ENCODE assay signal across 26 mouse cellular contexts in genomic region chr17:47533691-47534090, GRCm38 (mm10). TPM values are rescaled to one million over a fixed set of nuclear protein-coding genes. Genes with fewer than 3 reads are reported as not detected.
DNase-seq lines count a peak whose midpoint lies in the region; ATAC-seq lines count a peak whose summit lies in the region.
"Had no signal": no experiment of that assay in that cellular context is flagged by ENCODE, and none has a peak within 500 bp of the region (broad histone marks: within the 10 kb centered on the region; RNA-seq: fewer than 3 reads in every experiment).

No protein-coding gene starts in this region.

- no peak overlapping the region for H3K4me2 ChIP-seq in liver, embryonic 16.5 days (ENCODE audit: low read depth, low read length)
- no peak overlapping the region for H3K4me2 ChIP-seq in intestine, embryonic 16.5 days (ENCODE audit: low read depth, low read length)
- no peak overlapping the region for H3K4me2 ChIP-seq in midbrain, embryonic 14.5 days (ENCODE audit: low read length)
- H3K4me2 ChIP-seq in forebrain, embryonic 13.5 days, result no peak overlapping the region
- H3K4me2 ChIP-seq: embryonic facial prominence, embryonic 12.5 days; forebrain, embryonic 15.5 days; hindbrain, embryonic 14.5 days; limb, embryonic 13.5 days; midbrain, embryonic 15.5 days had no signal

- peaks cover 65% of the 10 kb centered on the region for H3K4me1 ChIP-seq in liver, embryonic 16.5 days (ENCODE audit: control insufficient read depth, low read depth, low read length)
- H3K4me1 ChIP-seq in intestine, embryonic 16.5 days (ENCODE audit: control insufficient read depth, insufficient read depth, low read length), result peaks cover 3% of the 10 kb centered on the region; the same call in 1 of the 2 replicates
- no peaks in the 10 kb centered on the region for H3K4me1 ChIP-seq in midbrain, embryonic 14.5 days (ENCODE audit: control insufficient read depth, insufficient read depth, low read length)
- H3K4me1 ChIP-seq in forebrain, embryonic 13.5 days, result 0 out of 2 replicates have a peak, but pooled peaks cover 4% of the 10 kb centered on the region
- H3K4me1 ChIP-seq: embryonic facial prominence, embryonic 12.5 days; forebrain, embryonic 15.5 days had no signal

- H3K27ac ChIP-seq in liver, embryonic 16.5 days (ENCODE audit: low read length), result peak overlapping the region; percentile 90
- H3K27ac ChIP-seq in intestine, embryonic 16.5 days (ENCODE audit: low read length), result no peak overlapping the region
- no peak overlapping the region for H3K27ac ChIP-seq in midbrain, embryonic 14.5 days (replicated peaks; ENCODE audit: low read depth, low read length)
- no peak overlapping the region for H3K27ac ChIP-seq in forebrain, embryonic 13.5 days
- H3K27ac ChIP-seq: embryonic facial prominence, embryonic 12.5 days; forebrain, embryonic 15.5 days; hindbrain, embryonic 14.5 days; layer of hippocampus, adult 2 months; limb, embryonic 13.5 days; macrophage; midbrain, embryonic 15.5 days; stomach, postnatal 0 days had no signal

- no peak overlapping the region for H3K9ac ChIP-seq in liver, embryonic 16.5 days (ENCODE audit: low read depth, low read length)
- no peak overlapping the region for H3K9ac ChIP-seq in intestine, embryonic 16.5 days (ENCODE audit: low read depth, low read length)
- H3K9ac ChIP-seq in midbrain, embryonic 14.5 days (replicated peaks; ENCODE audit: low read length), result no peak overlapping the region
- no peak overlapping the region for H3K9ac ChIP-seq in forebrain, embryonic 13.5 days
- H3K9ac ChIP-seq: embryonic facial prominence, embryonic 12.5 days; forebrain, embryonic 15.5 days; hindbrain, embryonic 14.5 days; limb, embryonic 13.5 days; midbrain, embryonic 15.5 days had no signal

- H3K4me3 ChIP-seq in liver, embryonic 16.5 days (ENCODE audit: low read depth, low read length), result no peak overlapping the region
- no peak overlapping the region for H3K4me3 ChIP-seq in intestine, embryonic 16.5 days (ENCODE audit: low read length)
- no peak overlapping the region for H3K4me3 ChIP-seq in midbrain, embryonic 14.5 days (replicated peaks; ENCODE audit: low read depth, low read length)
- H3K4me3 ChIP-seq in forebrain, embryonic 13.5 days, result no peak overlapping the region
- H3K4me3 ChIP-seq: embryonic facial prominence, embryonic 12.5 days; forebrain, embryonic 15.5 days; layer of hippocampus, adult 2 months; limb, embryonic 13.5 days; midbrain, embryonic 15.5 days had no signal

- H3K27me3 ChIP-seq in liver, embryonic 16.5 days (ENCODE audit: control insufficient read depth, insufficient read depth, low read depth, low read length), result no peaks in the 10 kb centered on the region
- no peaks in the 10 kb centered on the region for H3K27me3 ChIP-seq in intestine, embryonic 16.5 days (replicated peaks; ENCODE audit: control insufficient read depth, insufficient read depth, low read length)
- no peaks in the 10 kb centered on the region for H3K27me3 ChIP-seq in midbrain, embryonic 14.5 days (ENCODE audit: control insufficient read depth, insufficient read depth, low read length)
- no peaks in the 10 kb centered on the region for H3K27me3 ChIP-seq in forebrain, embryonic 13.5 days
- H3K27me3 ChIP-seq: embryonic facial prominence, embryonic 12.5 days; forebrain, embryonic 15.5 days; limb, embryonic 13.5 days; midbrain, embryonic 15.5 days had no signal

- no peaks in the 10 kb centered on the region for H3K36me3 ChIP-seq in liver, embryonic 16.5 days (ENCODE audit: control insufficient read depth, insufficient read depth)
- H3K36me3 ChIP-seq in intestine, embryonic 16.5 days (ENCODE audit: control insufficient read depth, insufficient read depth, low read length), result no peaks in the 10 kb centered on the region
- H3K36me3 ChIP-seq in midbrain, embryonic 14.5 days (ENCODE audit: control insufficient read depth, insufficient read depth, low read length), result no peaks in the 10 kb centered on the region
- H3K36me3 ChIP-seq in forebrain, embryonic 13.5 days (ENCODE audit: poor library complexity, severe bottlenecking), result no peaks in the 10 kb centered on the region
- H3K36me3 ChIP-seq: embryonic facial prominence, embryonic 12.5 days; forebrain, embryonic 15.5 days; limb, embryonic 13.5 days; midbrain, embryonic 15.5 days had no signal

- peak; percentile 85 for DNase-seq in thymus, postnatal 0 days (ENCODE audit: low spot score)
- no peak for DNase-seq in thymus, postnatal 10 days (ENCODE audit: low spot score in 2 of 2)
- DNase-seq in midbrain, embryonic 14.5 days, result no peak
- DNase-seq: adrenal gland, postnatal 10 days; cerebellum, adult 8-10 months; embryo, embryonic 11 days; gastrocnemius, postnatal 10 days; heart, postnatal 36 days; kidney, adult 2 months; kidney, postnatal 36 days; lung, adult 2 months; lung, postnatal 10 days; spleen, adult 18-20 months had no signal

- ATAC-seq in inflammation-experienced regulatory T-cells, adult 6 months, result peak; percentile 17
- no peak for ATAC-seq in liver, embryonic 16.5 days (ENCODE audit: low read depth)
- ATAC-seq in intestine, embryonic 16.5 days, result no peak
- ATAC-seq in midbrain, embryonic 14.5 days (ENCODE audit: low FRiP score, low TSS enrichment), result no peak
- ATAC-seq in forebrain, embryonic 13.5 days, result no peak
- ATAC-seq: forebrain, embryonic 15.5 days; midbrain, embryonic 15.5 days had no signal

- 94% methylated on average over 13 of the region's 13 CpGs for WGBS in liver, embryonic 16.5 days (ENCODE audit: insufficient replicate concordance)
- 95% methylated on average over 13 of the region's 13 CpGs for WGBS in intestine, embryonic 16.5 days
- 97% methylated on average over 13 of the region's 13 CpGs for WGBS in midbrain, embryonic 14.5 days
- WGBS in forebrain, embryonic 13.5 days, result 96% methylated on average over 13 of the region's 13 CpGs

- no peaks in the 10 kb centered on the region for H3K9me3 ChIP-seq in liver, embryonic 16.5 days (replicated peaks; ENCODE audit: control insufficient read depth, low read length)
- H3K9me3 ChIP-seq in intestine, embryonic 16.5 days (ENCODE audit: control insufficient read depth, low read length), result no peaks in the 10 kb centered on the region
- H3K9me3 ChIP-seq in midbrain, embryonic 14.5 days (ENCODE audit: control insufficient read depth, low read length), result no peaks in the 10 kb centered on the region
- no peaks in the 10 kb centered on the region for H3K9me3 ChIP-seq in forebrain, embryonic 13.5 days (replicated peaks)
- H3K9me3 ChIP-seq: embryonic facial prominence, embryonic 12.5 days; forebrain, embryonic 15.5 days; G1E; limb, embryonic 13.5 days; midbrain, embryonic 15.5 days had no signal

RNA-seq across cellular contexts. Expression of gene Ccnd3, which starts 28.8 kb away (rescaled TPM):
- polyA plus RNA-seq in thymus, postnatal 0 days (2015; fragmentation: Nextera tagmentation; extraction: Ambion mirVana), result 1,113 and 1,146 TPM in 2 replicates
- 100 to 1,000 TPM; 124 to 141 (median 130) TPM for polyA plus RNA-seq in inflammation-experienced regulatory T-cells, adult 6 months (2017; shearing (Covaris generic))
- polyA plus RNA-seq in liver, embryonic 16.5 days (2015; fragmentation: Nextera tagmentation; extraction: Ambion mirVana), result 300 and 331 TPM in 2 replicates
- polyA plus RNA-seq in intestine, embryonic 16.5 days (2015; fragmentation: Nextera tagmentation; extraction: Ambion mirVana), result 371 and 393 TPM in 2 replicates
- 56.4 and 67.3 TPM in 2 replicates for polyA plus RNA-seq in midbrain, embryonic 14.5 days (2014; fragmentation: Nextera tagmentation; extraction: Ambion mirVana)
- 67.6 and 75.8 TPM in 2 replicates for polyA plus RNA-seq in forebrain, embryonic 13.5 days (2015; fragmentation: Nextera tagmentation; extraction: Ambion mirVana)

RNA-seq across cellular contexts. Expression of gene Taf8, which starts 31.6 kb away (rescaled TPM):
- 28.0 and 30.8 TPM in 2 replicates for polyA plus RNA-seq in thymus, postnatal 0 days (2015; fragmentation: Nextera tagmentation; extraction: Ambion mirVana)
- polyA plus RNA-seq in inflammation-experienced regulatory T-cells, adult 6 months (2017; shearing (Covaris generic)), result 10 to 100 TPM; 56.9 to 80.8 (median 70.0) TPM
- polyA plus RNA-seq in liver, embryonic 16.5 days (2015; fragmentation: Nextera tagmentation; extraction: Ambion mirVana), result 14.2 and 14.3 TPM in 2 replicates
- 19.1 and 20.4 TPM in 2 replicates for polyA plus RNA-seq in intestine, embryonic 16.5 days (2015; fragmentation: Nextera tagmentation; extraction: Ambion mirVana)
- polyA plus RNA-seq in midbrain, embryonic 14.5 days (2014; fragmentation: Nextera tagmentation; extraction: Ambion mirVana), result 17.4 and 19.2 TPM in 2 replicates
- 26.5 and 31.0 TPM in 2 replicates for polyA plus RNA-seq in forebrain, embryonic 13.5 days (2015; fragmentation: Nextera tagmentation; extraction: Ambion mirVana)
